Mouse (Mus musculus): ENCODE data around the gene Exog. TPM values are rescaled to one million over a fixed set of nuclear protein-coding genes. Genes with fewer than 3 reads are reported as not detected.
A peak's percentile ranks its signal among the peaks of the same experiment; 100 is the strongest.

Exog gene
- polyA plus RNA-seq, 1 experiment from 2014 or later, result 27.8 TPM

DNA sequence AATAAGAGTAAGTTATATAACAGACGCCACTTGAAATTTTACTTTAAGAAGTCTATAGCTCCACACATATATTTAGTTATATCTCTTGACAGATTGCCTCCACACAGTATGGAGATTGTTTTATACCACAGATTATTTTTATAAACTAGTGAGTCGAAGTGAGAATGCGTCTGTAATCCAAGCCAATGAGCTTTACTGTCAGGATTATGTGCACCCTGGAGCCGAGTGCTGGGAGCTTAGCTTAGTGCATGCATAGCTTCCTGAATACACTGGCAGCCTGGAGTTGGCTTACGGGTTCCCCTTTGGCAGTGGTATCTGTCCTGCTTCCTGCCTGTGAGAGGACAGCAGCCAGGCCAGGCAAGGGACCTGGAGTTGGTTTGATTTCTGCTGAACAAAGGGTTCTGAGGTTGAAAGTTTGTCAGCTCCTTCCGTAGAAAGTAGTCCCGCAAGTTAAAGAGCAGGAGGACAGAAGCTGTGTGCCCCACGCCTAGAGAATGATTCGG, 6.2 kb upstream of the Exog start:
- no peak overlapping the region for H3K4me3 ChIP-seq (ENCODE audit: low read length)
- no peak for ATAC-seq (ENCODE audit: low FRiP score, low TSS enrichment)
- H3K9me3 ChIP-seq (ENCODE audit: control insufficient read depth, low read length), result no peaks in the 10 kb centered on the region
- WGBS, result 94% methylated on average over 9 of the region's 9 CpGs
- no peaks in the 10 kb centered on the region for H3K4me1 ChIP-seq (ENCODE audit: control insufficient read depth, insufficient read depth, low read length)
- no peak overlapping the region for H3K4me2 ChIP-seq (replicated peaks; ENCODE audit: low read depth, low read length)
- H3K9ac ChIP-seq (ENCODE audit: low read depth, low read length), result no peak overlapping the region
- peaks cover 51% of the 10 kb centered on the region for H3K36me3 ChIP-seq (ENCODE audit: control insufficient read depth, insufficient read depth, low read length)
- no peak overlapping the region for H3K27ac ChIP-seq (ENCODE audit: low read depth, low read length)
- no peaks in the 10 kb centered on the region for H3K27me3 ChIP-seq (ENCODE audit: control insufficient read depth, insufficient read depth, low read length)

DNA sequence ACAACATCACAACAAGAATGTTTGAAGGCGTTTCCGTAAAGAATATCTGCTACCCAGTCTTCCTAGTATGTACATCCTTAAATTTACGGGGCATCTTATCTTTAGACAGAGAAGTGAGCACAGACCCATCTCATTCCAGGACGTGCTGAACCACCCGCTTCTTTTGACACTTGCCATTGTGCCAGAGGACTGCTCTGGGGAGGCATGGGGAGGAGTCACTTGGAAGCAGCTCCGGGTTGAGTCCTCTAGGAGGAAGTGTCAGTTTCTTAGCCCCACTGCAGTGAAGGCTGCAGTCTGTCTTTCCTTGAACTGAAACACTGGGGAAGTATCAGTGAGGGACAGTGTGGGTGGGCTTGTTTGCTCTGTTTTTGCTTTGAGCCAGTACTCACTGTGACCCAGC, 994 bp downstream of the Exog start:
- ATAC-seq (ENCODE audit: low FRiP score, low TSS enrichment), result no peak
- Histone ChIP-seq H3K4me2 (replicated peaks; ENCODE audit: low read depth, low read length) (peak overlapping the region; percentile 71), H3K36me3 (ENCODE audit: control insufficient read depth, insufficient read depth, low read length) (peaks cover 41% of the 10 kb centered on the region), H3K27me3 (ENCODE audit: control insufficient read depth, insufficient read depth, low read length) (no peaks in the 10 kb centered on the region), H3K9ac (ENCODE audit: low read depth, low read length) (peak overlapping the region; percentile 87), H3K4me1 (ENCODE audit: control insufficient read depth, insufficient read depth, low read length) (peaks cover 6% of the 10 kb centered on the region; the same call in 1 of the 2 replicates), H3K4me3 (ENCODE audit: low read length) (peak overlapping the region; percentile 86), H3K27ac (ENCODE audit: low read depth, low read length) (no peak overlapping the region), H3K9me3 (ENCODE audit: control insufficient read depth, low read length) (no peaks in the 10 kb centered on the region)
- WGBS, result 37% methylated on average over 6 of the region's 6 CpGs

DNA sequence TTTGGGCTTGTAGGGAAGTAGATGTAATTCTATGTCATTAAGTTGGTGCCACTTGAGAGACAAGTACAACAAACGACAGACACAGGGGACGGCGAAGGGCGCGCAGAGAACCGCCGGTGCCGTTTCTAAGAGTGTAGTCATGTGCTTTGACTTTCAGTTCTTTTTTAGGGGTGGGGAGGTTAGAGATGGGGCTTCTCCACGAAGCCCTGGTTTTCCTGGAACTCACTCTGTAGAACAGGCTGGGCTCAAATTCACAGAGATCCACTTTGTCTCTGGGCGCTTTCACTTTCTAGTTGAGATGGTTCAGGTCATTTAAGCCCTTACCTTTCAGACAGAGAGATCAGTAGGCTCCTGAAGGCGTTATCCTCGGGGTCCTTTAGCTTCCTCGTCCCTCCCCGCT, 11.2 kb downstream of the Exog start:
- H3K27me3 ChIP-seq (ENCODE audit: control insufficient read depth, insufficient read depth, low read length), result no peaks in the 10 kb centered on the region
- 87% methylated on average over 14 of the region's 14 CpGs for WGBS
- H3K27ac ChIP-seq (ENCODE audit: low read depth, low read length), result no peak overlapping the region
- H3K9me3 ChIP-seq (ENCODE audit: control insufficient read depth, low read length), result no peaks in the 10 kb centered on the region
- no peaks in the 10 kb centered on the region for H3K4me1 ChIP-seq (ENCODE audit: control insufficient read depth, insufficient read depth, low read length)
- H3K4me2 ChIP-seq (replicated peaks; ENCODE audit: low read depth, low read length), result no peak overlapping the region
- H3K9ac ChIP-seq (ENCODE audit: low read depth, low read length), result no peak overlapping the region
- ATAC-seq (ENCODE audit: low FRiP score, low TSS enrichment), result no peak
- peaks cover 45% of the 10 kb centered on the region for H3K36me3 ChIP-seq (ENCODE audit: control insufficient read depth, insufficient read depth, low read length)
- H3K4me3 ChIP-seq (ENCODE audit: low read length), result no peak overlapping the region

DNA sequence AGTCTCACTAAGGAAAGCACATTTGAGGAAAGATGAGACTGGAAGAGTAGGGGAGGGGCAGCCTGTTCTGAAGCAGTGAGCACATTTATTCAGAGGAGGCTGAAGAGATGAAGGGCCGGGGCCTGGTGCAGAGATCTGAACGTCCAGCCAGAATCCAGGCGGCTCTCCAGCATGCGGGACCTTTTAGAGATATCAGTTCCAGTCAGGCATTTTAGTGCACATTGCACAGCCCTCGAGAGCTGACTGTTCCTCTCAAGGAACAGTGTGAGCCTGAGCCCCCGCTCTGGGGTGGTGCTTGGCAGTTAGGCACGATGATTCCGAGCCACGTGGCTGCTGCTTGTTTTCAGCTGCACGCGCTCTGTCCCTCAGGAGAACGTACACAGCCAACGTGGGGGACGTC, 12.4 kb downstream of the Exog start:
- ATAC-seq (ENCODE audit: low FRiP score, low TSS enrichment), result no peak
- WGBS, result 86% methylated on average over 14 of the region's 14 CpGs
- Histone ChIP-seq H3K4me2 (replicated peaks; ENCODE audit: low read depth, low read length) (no peak overlapping the region), H3K4me3 (ENCODE audit: low read length) (no peak overlapping the region), H3K9me3 (ENCODE audit: control insufficient read depth, low read length) (no peaks in the 10 kb centered on the region), H3K27me3 (ENCODE audit: control insufficient read depth, insufficient read depth, low read length) (no peaks in the 10 kb centered on the region), H3K27ac (ENCODE audit: low read depth, low read length) (no peak overlapping the region), H3K36me3 (ENCODE audit: control insufficient read depth, insufficient read depth, low read length) (peaks cover 35% of the 10 kb centered on the region), H3K9ac (ENCODE audit: low read depth, low read length) (no peak overlapping the region), H3K4me1 (ENCODE audit: control insufficient read depth, insufficient read depth, low read length) (no peaks in the 10 kb centered on the region)

DNA sequence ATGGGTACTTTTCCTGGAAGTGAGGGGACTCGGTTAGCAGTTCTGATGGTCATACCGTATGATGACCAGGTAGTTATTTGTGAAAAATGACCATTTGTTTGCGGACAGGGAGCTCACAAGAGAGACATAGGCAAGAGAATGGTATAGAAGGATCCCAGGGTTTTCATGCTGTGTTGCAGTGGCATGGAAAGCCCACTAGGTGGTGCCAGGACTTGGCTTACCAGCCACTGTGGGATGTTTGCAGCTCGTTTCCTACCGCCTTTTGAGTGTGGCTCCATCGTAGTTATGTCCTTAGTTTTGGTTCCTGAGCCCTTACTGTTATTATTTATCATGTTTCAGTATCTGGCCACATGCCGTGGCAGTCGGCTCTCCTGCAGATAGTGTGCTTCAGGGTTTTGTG, 15.7 kb downstream of the Exog start:
- Histone ChIP-seq H3K36me3 (ENCODE audit: control insufficient read depth, insufficient read depth, low read length) (peaks cover 51% of the 10 kb centered on the region), H3K27ac (ENCODE audit: low read depth, low read length) (no peak overlapping the region), H3K27me3 (ENCODE audit: control insufficient read depth, insufficient read depth, low read length) (no peaks in the 10 kb centered on the region), H3K4me1 (ENCODE audit: control insufficient read depth, insufficient read depth, low read length) (no peaks in the 10 kb centered on the region), H3K4me3 (ENCODE audit: low read length) (no peak overlapping the region), H3K4me2 (replicated peaks; ENCODE audit: low read depth, low read length) (no peak overlapping the region), H3K9ac (ENCODE audit: low read depth, low read length) (no peak overlapping the region), H3K9me3 (ENCODE audit: control insufficient read depth, low read length) (no peaks in the 10 kb centered on the region)
- no peak for ATAC-seq (ENCODE audit: low FRiP score, low TSS enrichment)
- 50% methylated on average over 8 of the region's 8 CpGs for WGBS

DNA sequence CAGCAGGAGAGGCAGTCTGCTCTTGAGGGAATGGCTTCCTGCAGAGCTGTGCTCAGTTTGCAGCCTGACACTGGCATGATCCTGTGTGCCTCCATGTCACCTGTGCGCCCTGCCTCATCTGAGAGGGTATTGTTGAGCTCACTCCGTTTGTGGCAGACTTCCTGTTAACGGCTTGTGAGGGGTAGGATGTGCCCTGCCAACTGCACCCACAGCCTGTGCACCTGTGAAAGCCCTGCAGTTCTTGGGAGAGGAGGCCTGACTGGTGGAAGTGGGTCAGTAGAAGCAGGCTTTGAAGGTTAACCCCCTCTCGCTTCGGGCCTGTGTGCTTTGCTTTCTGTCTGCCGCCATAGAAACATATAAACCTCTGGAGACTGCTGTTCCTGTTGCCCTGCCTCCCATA, 20.3 kb downstream of the Exog start:
- no peaks in the 10 kb centered on the region for H3K9me3 ChIP-seq (ENCODE audit: control insufficient read depth, low read length)
- 90% methylated on average over 6 of the region's 6 CpGs for WGBS

DNA sequence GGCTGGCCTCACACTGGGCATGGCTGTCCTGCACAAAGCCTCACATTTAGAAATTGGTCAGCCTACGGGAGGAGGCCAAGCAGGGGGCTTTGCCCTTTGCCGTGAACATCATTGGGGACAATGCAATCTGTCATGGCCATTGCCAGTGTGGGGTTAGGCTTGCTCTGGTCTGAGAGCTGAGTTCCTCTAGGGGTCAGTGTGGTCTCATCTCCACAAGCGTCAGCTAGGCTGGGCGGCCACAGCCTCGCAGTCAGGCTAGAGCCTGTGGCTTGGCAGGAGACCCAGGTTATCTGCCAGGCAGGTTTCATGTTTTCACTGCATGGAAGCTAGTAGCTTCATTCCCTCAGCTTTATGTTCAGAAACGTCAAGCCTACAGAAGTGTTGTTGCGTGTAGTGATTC, 20.9 kb downstream of the Exog start:
- ATAC-seq (ENCODE audit: low FRiP score, low TSS enrichment), result no peak
- Histone ChIP-seq H3K4me3 (ENCODE audit: low read length) (no peak overlapping the region), H3K9me3 (ENCODE audit: control insufficient read depth, low read length) (no peaks in the 10 kb centered on the region), H3K4me2 (replicated peaks; ENCODE audit: low read depth, low read length) (no peak overlapping the region), H3K27me3 (ENCODE audit: control insufficient read depth, insufficient read depth, low read length) (no peaks in the 10 kb centered on the region), H3K27ac (ENCODE audit: low read depth, low read length) (no peak overlapping the region), H3K36me3 (ENCODE audit: control insufficient read depth, insufficient read depth, low read length) (peaks cover 42% of the 10 kb centered on the region), H3K9ac (ENCODE audit: low read depth, low read length) (no peak overlapping the region), H3K4me1 (ENCODE audit: control insufficient read depth, insufficient read depth, low read length) (no peaks in the 10 kb centered on the region)
- 69% methylated on average over 7 of the region's 7 CpGs for WGBS

More for the DNA sequence above, 20.3 kb downstream of the Exog start:
- H3K9ac ChIP-seq (ENCODE audit: low read depth, low read length), result no peak overlapping the region
- H3K36me3 ChIP-seq (ENCODE audit: control insufficient read depth, insufficient read depth, low read length), result peaks cover 42% of the 10 kb centered on the region
- ATAC-seq (ENCODE audit: low FRiP score, low TSS enrichment), result no peak
- no peak overlapping the region for H3K27ac ChIP-seq (ENCODE audit: low read depth, low read length)
- H3K4me2 ChIP-seq (replicated peaks; ENCODE audit: low read depth, low read length), result no peak overlapping the region
- no peaks in the 10 kb centered on the region for H3K4me1 ChIP-seq (ENCODE audit: control insufficient read depth, insufficient read depth, low read length)
- no peaks in the 10 kb centered on the region for H3K27me3 ChIP-seq (ENCODE audit: control insufficient read depth, insufficient read depth, low read length)
- H3K4me3 ChIP-seq (ENCODE audit: low read length), result no peak overlapping the region

DNA sequence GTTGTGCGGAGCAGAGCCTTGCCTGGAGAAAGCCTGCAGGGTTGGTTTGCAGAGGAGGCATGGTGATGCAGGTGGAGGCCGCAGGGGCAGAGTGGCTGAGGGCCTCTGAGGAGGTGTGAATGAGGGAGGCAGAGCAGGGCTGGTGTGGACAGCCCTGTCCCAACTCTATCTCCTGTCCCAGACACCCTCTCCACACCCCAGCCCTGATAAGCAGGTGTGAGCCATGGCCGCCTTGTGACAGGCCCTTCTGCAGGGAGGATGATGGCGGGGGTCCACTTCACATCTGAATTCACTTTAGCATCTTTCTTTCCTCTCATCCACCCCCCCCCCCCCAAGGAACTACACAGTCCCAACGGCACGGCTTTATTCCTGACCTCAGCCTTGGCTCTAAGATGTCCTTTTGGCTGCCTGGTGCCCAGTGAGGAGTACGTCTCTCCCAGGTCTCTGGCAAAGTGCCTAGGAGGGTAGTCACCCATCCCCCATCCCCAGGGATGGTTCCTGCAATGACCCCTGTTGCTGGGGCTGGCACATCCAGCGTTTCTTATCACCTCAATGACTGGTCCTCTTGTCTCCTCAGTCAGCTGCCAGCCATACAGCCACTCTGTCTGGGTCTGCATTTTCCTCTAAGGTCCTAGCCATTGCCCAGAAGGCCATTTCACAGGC, 25.1 kb downstream of the Exog start:
- H3K4me2 ChIP-seq (replicated peaks; ENCODE audit: low read depth, low read length), result no peak overlapping the region
- WGBS, result 83% methylated on average over 8 of the region's 8 CpGs
- no peaks in the 10 kb centered on the region for H3K9me3 ChIP-seq (ENCODE audit: control insufficient read depth, low read length)
- H3K27me3 ChIP-seq (ENCODE audit: control insufficient read depth, insufficient read depth, low read length), result no peaks in the 10 kb centered on the region
- peaks cover 14% of the 10 kb centered on the region for H3K36me3 ChIP-seq (ENCODE audit: control insufficient read depth, insufficient read depth, low read length)
- 0 out of 2 replicates have a peak, but pooled peaks have one; percentile 22 for ATAC-seq (ENCODE audit: low FRiP score, low TSS enrichment)
- H3K4me1 ChIP-seq (ENCODE audit: control insufficient read depth, insufficient read depth, low read length), result no peaks in the 10 kb centered on the region
- no peak overlapping the region for H3K4me3 ChIP-seq (ENCODE audit: low read length)
- no peak overlapping the region for H3K9ac ChIP-seq (ENCODE audit: low read depth, low read length)
- H3K27ac ChIP-seq (ENCODE audit: low read depth, low read length), result no peak overlapping the region

DNA sequence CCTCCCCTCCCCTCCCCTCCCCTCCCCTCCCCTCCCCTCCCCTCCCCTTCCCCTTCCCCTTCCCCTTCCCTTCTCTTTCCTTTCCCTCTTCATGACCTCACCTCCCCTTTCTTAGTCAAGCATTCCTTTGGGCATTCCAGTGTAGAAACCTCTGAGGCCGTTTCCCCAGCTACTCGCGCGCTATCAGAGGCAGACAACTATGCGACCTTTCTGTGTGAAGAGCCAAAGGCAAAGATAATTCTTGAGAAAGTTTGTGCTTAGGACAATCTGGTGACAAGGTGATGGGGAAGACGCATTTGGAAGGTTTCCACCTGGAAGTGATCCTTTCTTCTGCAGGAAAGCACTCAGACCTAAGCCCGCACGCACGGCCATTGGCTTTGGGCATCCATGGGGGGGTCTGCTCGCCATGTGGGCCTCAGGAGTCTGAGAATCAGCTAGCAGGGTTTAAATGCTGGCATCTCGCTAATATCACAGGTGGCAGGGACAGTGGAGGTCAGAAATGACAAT, 27.7 kb downstream of the Exog start:
- WGBS, result 75% methylated on average over 11 of the region's 11 CpGs
- H3K9ac ChIP-seq (ENCODE audit: low read depth, low read length), result no peak overlapping the region
- no peaks in the 10 kb centered on the region for H3K4me1 ChIP-seq (ENCODE audit: control insufficient read depth, insufficient read depth, low read length)
- ATAC-seq (ENCODE audit: low FRiP score, low TSS enrichment), result no peak
- no peak overlapping the region for H3K4me3 ChIP-seq (ENCODE audit: low read length)
- no peaks in the 10 kb centered on the region for H3K9me3 ChIP-seq (ENCODE audit: control insufficient read depth, low read length)
- H3K27ac ChIP-seq (ENCODE audit: low read depth, low read length), result no peak overlapping the region
- no peaks in the 10 kb centered on the region for H3K27me3 ChIP-seq (ENCODE audit: control insufficient read depth, insufficient read depth, low read length)
- H3K36me3 ChIP-seq (ENCODE audit: control insufficient read depth, insufficient read depth, low read length), result no peaks in the 10 kb centered on the region
- H3K4me2 ChIP-seq (replicated peaks; ENCODE audit: low read depth, low read length), result no peak overlapping the region
